Mouse (Mus musculus): ENCODE results near the gene Pithd1.
A peak's percentile ranks its signal among the peaks of the same experiment; 100 is the strongest.
"Not testable (repeated sequence)": the region's sequence is repeated elsewhere in the genome, so short reads cannot be mapped to it uniquely, and the experiment has no call there.

Pithd1 gene

GRCm38 (mm10) chr4:135986301-135986942 lies 642 bp downstream of the Pithd1 start:
- DNase-seq (ENCODE audit: low spot score in 2 of 2) = no peak

GRCm38 (mm10) chr4:135985769-135986168 lies 1.3 kb downstream of the Pithd1 start:
- no peak for DNase-seq (ENCODE audit: low spot score in 2 of 2)

- DNase-seq (ENCODE audit: low spot score in 2 of 2) = no peak
These were observed 1.9 kb downstream of the Pithd1 start for GRCm38 (mm10) chr4:135985193-135985592.

- DNase-seq (ENCODE audit: low spot score in 2 of 2) = no peak
These were observed 2.5 kb downstream of the Pithd1 start for GRCm38 (mm10) chr4:135984556-135984955.

GRCm38 (mm10) chr4:135981524-135982063 lies 5.5 kb downstream of the Pithd1 start:
- no peak for DNase-seq (ENCODE audit: low spot score in 2 of 2)

GRCm38 (mm10) chr4:135980223-135980622 lies 6.8 kb downstream of the Pithd1 start:
- not testable (repeated sequence) for DNase-seq (ENCODE audit: low spot score in 2 of 2)

- no peak for DNase-seq (ENCODE audit: low spot score in 2 of 2)
These were observed 10.9 kb downstream of the Pithd1 start for GRCm38 (mm10) chr4:135976146-135976545.

- no peak for DNase-seq (ENCODE audit: low spot score in 2 of 2)
These were observed 13.9 kb downstream of the Pithd1 start for GRCm38 (mm10) chr4:135972911-135973811.

GRCm38 (mm10) chr4:135972556-135972906 lies 14.5 kb downstream of the Pithd1 start, which contains the start of gene Lypla2:
Lypla2 (minus strand) TSS chr4:135972626.
- DNase-seq (ENCODE audit: low spot score in 2 of 2) = peak; percentile 81 to 85

GRCm38 (mm10) chr4:135971805-135972555 lies 15.1 kb downstream of the Pithd1 start:
- no peak for DNase-seq (ENCODE audit: low spot score in 2 of 2)

- DNase-seq (ENCODE audit: low spot score in 2 of 2) = no peak
These were observed 16.5 kb downstream of the Pithd1 start for GRCm38 (mm10) chr4:135970585-135970984.

GRCm38 (mm10) chr4:135969070-135969750 lies 17.9 kb downstream of the Pithd1 start:
- no peak for DNase-seq (ENCODE audit: low spot score in 2 of 2)

- no peak for DNase-seq (ENCODE audit: low spot score in 2 of 2)
These were observed 18.7 kb downstream of the Pithd1 start for GRCm38 (mm10) chr4:135968271-135968869.

- DNase-seq (ENCODE audit: low spot score in 2 of 2) = no peak
These were observed 19.8 kb downstream of the Pithd1 start for GRCm38 (mm10) chr4:135967086-135967760.

- DNase-seq (ENCODE audit: low spot score in 2 of 2) = no peak
These were observed 20.8 kb downstream of the Pithd1 start for GRCm38 (mm10) chr4:135966283-135966682.

GRCm38 (mm10) chr4:135965113-135965512 lies 22.0 kb downstream of the Pithd1 start:
- DNase-seq (ENCODE audit: low spot score in 2 of 2) = no peak

GRCm38 (mm10) chr4:135964426-135964825 lies 22.6 kb downstream of the Pithd1 start:
- peak in 1 of 2 experiments; percentile 63 for DNase-seq (ENCODE audit: low spot score in 2 of 2)

GRCm38 (mm10) chr4:135963457-135964193 lies 23.4 kb downstream of the Pithd1 start, which contains the start of gene Gale:
Gale (plus strand) TSS chr4:135963727.
- peak; percentile 89 to 92 for DNase-seq (ENCODE audit: low spot score in 2 of 2)

GRCm38 (mm10) chr4:135962946-135963345 lies 24.1 kb downstream of the Pithd1 start:
- DNase-seq (ENCODE audit: low spot score in 2 of 2) = no peak

Measured in frontal cortex, postnatal 10 days (tissue).